Mouse (Mus musculus): Measurements from ENCODE around the gene H2afv.

The H2afv gene

DNA sequence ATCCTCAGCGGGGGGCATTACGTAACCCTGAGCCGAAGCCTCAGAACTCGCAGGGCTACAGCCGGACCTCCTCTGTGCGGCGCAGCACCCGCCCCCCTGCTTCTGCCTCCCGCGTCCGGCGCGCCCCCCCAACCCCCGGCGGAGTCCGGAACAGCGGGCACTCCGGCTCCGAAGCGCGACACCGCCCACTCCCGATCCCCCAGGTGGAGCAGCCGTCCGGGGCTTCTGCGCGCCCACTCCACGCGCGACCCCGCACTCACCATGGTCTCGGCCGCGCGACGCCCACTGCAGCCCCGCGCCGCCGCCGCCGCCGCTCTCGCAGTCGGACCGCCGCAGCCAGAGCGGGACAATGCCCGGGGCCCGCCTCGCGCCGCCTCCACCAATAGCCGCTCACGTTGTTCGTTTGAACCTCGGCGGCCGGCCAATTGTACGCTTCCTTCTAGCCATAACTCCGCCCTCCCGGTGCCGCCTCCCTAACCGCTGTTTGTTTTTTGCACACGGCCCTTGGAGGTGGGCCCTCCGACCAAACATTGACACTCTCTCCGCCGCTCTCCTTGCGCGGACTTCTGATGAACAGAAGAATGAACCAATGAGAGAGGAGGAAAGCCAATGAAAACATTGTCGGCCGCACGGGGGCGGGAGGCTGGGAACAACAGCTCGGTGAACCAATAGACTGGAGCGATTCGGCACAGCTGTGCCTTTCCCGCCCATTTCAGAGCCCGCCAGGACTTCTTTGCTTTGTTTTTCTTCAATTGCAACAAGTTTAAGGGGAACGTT lies at the start of gene H2afv:
Gene H2afv (minus strand): TSS at position 367 of the 777 bp plus-strand sequence.
- DNase-seq (ENCODE audit: low read depth, low spot score): peak; percentile 99

DNA sequence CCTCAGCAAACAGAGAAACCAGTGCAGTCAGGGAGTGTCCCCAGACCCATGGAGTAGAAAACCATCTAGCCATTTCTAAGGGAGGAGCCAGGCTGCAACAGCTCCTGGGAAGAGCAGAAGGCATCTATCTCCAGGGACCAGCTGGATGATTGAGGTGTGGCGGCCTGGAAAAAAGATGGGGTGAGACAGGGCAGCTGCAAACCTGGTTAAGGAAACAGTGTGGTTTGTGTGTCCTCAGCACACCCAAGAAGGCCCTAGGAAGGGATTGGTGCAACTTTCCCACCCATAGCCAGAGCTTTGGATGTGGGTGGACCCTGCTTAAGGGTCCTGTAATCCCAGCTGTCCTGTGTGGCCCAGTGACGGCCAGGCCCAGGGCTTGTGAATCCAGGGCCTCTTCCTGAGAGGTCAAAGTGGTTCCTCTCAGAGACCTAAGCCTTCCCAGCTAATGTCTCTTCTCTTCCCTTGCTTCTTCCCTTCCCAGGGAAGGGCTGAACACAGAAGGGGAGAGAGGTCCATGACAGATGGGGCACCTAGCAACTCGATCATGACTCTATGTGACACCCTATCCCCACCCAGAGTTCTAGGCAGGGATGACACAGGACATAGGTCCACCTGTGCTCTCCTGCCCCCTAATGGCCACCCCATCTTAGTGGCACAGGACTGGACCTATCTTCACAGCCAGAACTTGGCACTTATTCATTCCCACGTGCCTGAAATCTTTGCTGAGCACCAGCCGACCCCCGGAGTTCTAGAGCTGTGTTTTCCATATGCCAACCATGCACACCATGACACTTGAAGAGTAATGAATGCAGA lies 45.7 kb upstream of the H2afv start:
- DNase-seq (ENCODE audit: low read depth, low spot score): peak; percentile 46

DNA sequence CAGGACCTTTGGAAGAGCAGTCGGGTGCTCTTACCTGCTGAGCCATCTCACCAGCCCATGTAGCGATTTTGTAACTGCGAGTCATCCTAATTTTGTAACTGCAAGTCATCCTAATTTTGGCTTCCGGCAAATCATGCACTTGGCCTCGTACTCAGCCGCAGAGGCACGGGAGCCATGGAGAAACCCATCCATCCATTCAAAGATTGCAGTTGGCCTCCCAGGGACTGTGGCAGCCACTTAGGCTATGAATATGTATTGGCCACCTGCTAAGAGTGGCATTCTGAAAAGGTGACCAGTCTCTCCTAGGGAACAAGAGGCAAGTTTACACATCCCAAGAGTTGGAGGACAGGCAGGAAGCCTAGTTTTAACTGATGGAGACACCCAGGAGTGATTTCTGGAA lies 45.0 kb upstream of the H2afv start:
- no peak for DNase-seq (ENCODE audit: low read depth, low spot score)

DNA sequence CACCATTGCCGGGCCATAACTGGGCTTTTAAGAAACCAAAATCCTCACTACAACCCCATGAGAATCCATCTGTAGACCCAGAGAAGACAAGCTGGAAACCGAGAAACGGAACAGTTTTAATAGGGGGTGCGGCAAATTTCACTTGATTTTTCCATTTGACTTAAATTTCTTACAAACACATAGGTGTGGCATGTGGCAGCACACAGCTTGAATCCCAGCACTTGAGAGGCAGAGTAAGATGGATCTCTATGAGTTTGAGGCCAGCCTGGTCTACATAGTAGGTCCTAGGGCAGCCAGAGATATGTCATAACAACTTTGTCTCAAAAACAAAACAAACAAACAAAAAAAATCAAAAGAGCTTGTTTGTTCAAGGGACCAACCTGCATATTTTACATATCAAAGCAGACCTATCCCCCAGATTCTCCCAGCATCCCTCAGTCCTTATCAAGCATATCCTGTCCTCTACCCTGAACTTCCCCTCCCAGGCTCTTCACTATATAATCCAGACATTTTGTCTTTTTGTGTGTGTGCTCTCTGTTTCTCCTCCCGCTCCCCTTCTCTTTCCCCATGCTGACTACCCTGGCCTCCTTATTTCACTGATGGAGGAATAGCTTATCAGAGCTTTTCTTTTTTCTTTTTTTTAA lies 43.9 kb upstream of the H2afv start:
- DNase-seq (ENCODE audit: low read depth, low spot score): no peak

DNA sequence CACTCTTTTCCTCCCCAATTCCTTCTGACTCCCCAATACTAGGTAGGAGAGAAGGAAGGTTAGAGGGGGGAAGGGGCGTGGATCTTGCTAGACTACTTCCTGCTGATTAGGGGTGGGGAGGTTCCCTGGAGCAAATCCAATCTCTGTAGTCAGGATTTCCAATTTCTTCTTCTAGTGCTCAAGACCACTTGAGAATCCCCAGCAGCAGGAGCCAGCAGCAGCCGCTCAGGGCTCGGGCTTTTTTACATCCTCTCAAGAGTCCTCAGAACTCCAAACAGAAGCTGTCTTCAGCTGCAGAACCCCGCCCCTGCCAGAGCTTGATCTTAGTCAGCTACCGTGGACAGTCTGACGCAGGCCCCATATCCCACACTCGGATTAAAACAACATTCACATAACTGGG lies 43.3 kb upstream of the H2afv start:
- DNase-seq (ENCODE audit: low read depth, low spot score): no peak

DNA sequence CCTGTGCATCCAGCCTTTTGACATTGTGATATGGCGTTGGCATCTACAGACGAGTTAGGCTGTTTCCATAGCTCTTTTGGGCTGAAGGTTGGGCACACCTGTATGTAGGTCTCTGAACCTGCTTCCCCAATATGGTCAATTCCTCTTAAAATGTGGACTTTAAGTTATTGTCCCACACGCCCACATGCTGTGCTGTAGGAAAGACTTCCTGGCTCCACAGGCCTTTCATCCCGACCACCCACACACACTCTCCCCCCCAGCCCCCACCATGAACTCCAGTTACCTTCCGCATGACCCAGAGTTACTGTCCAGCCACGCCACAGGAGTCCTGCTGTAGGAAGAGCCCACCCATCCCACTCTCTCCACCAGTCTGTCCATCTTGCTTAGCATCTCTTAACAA lies 42.7 kb upstream of the H2afv start:
- DNase-seq (ENCODE audit: low read depth, low spot score): no peak

DNA sequence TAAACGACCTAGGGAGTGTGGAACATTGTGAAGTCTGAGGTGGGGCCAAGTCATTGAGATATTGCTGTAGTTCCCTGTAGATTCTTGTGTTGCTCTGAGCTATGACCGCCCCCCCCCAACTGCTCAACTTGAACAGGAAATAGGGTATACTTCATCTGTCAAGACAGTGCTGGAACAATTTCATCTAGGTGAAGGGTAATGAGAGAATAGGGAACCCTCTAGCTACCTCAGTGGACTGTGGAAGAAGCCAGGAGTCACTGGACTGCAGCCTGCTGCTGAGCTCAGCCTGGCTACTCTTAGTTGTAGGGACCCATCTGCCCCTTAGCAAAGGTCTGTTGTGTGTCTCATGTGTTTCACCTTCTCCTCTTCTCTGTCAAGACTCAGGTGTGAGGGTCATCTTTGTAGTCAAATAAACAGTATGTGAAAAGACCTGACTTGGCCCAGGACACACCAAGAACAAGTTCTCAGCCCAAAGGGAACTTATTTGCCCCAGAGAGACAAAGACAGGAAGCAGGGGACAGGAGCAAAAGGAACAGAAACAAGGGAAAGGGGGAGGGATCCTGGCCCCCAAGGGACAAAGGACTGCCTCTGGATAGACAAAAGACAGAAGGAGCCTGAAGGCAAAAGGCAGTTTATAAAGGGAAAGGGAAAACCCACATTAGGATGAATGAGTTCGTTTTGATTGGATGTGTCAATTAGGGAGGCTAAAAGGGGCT lies 40.2 kb upstream of the H2afv start:
- DNase-seq (ENCODE audit: low read depth, low spot score): no peak

DNA sequence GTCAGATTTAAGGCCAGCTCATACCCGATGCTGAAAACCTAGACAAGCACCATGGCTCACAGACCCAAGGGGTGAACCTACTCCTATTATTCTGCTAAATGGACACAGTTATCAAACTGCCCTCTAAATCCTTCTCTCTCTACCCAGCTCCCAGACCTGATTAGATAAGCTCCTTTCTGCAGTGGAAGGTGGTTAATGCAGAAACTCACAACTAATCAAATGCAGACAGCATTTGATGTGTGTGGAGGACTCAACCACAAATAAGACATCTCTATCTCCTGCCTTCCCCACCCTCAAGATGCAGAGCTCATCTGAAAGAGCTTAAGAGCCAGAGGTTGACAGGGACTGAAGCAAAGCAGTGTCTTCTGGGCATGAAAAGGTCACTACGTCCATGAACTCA lies 38.9 kb upstream of the H2afv start:
- no peak for DNase-seq (ENCODE audit: low read depth, low spot score)

DNA sequence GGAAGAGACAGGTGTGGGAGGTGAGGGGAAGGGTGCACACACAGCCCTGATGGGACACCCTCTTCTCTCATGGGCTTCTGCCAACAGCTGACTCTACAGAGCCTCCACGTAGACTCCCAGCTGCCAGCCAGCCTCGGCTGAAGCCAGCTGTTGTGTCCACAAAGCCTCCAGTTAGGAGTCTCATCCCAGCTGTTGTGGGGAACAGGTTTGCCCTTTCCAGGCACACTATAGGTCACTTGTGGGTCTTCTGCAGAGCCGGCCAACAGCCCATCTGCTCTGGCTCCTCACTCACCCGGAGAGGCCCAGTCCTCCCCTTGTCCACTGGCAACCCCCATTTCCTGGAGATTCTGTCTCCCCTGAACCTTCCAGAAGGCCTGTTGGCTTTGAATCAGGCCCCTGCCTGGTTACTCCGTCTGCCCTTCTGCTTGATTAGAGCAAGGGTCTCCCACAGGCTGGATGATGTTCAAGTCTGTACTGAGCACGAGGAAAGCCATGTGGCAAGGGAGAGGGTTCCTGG lies 37.5 kb upstream of the H2afv start:
- no peak for DNase-seq (ENCODE audit: low read depth, low spot score)

DNA sequence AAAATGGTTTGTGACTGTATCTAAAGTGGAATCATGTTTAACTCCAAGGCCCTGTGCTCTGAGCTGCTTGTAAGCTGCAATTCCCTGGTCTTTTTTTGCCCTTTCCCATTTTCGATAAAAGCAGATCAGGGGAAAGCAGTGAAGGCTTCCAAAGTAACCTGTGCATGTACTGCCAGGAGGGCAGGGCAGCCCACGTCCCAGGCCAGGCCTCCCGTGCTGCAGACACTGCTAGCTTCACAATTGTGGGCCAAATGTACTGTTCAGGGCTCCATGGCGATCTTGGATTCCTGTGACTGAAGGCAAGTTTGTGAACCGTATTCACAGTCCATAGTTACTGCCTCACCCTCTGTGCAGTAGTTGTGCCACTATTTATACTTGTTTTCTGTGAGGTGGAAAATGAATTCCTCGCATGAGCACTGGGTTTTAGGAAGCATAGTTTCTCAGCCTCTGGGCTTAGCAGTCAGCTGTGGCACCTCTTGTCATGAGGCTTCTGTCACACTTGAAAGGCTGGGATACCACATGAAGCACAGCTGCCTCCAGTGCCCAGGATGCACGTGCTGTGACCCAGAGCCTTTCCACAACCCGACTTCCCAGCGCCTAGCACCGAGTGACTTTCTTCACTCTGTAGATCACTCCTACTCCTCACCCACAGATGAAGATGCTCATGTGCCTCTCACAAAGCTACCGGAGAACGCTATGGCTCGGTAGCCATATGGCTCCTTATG lies 36.6 kb upstream of the H2afv start:
- DNase-seq (ENCODE audit: low read depth, low spot score): no peak

DNA sequence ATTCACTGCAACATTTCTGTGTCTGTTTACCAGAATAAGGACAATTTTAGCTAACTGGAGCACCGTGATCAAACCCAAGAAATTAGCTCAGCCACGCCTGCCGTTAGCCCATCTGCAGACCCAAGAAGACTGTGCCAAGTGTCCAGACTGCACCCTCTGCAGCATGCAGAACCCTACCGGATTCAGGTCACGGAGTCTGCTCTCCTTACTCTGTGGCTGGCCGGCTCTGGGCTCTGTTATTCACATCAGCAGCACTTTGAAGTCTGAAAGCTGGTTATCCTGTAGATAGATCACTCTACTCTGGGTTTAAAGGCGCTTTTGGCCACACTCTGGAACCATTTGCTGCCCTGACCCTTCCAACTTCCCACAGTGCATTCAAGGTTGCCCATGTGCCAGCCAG lies 35.9 kb upstream of the H2afv start:
- no peak for DNase-seq (ENCODE audit: low read depth, low spot score)

DNA sequence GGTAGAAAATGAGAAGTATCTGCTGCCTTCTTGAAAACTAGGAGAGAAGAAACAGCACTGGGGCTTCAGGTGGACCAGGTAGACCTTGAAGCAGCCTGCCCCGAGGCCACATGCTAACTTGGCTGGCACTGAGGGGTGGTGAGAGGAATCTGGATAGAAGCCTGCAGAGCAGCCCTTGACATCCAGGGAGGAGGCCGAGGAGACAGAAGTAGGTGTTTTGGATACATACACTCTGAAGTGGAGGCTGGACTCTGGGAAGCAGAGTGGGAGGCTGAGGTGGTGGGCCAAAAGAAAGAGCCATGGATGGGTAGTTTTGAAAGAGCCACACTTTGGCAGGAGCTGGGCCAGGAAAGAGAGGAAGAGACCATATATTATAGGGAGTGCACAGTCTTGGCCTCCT lies 35.0 kb upstream of the H2afv start:
- DNase-seq (ENCODE audit: low read depth, low spot score): no peak

DNA sequence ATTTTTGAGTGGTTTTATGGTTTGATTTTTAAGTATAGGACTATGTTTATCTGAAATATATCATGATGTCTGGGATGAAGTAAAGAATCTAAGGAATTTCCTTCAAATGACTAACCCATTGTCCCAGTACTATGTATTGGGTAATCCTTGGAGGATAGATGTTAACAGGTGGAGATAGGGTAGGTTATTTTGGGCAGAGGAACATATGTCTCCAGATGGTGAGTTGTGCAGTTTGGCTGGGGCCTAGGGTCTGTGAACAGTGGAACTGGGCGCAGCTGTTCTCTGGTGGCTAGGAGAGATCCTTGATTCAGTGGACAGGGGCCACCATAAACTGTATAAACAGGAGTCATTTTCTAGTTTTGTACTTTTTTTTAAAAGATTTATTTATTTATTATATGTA lies 33.1 kb upstream of the H2afv start:
- DNase-seq (ENCODE audit: low read depth, low spot score): no peak

DNA sequence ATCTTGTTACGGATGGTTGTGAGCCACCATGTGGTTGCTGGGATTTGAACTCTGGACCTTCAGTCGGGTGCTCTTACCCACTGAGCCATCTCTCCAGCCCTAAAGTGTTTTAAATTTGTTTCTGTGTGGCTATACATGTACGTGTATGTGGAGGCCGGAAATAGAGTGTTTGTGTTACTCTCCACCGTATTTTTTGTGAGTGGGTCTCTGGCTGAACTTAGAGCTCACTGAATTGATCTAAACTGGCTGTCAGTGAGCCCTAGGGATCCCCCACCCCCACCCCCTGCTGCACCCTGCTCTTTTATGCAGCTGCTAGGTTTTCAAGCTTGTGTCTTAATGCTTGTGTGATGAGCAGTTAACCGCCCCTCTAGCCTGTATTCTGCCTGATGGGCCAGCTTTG lies 32.6 kb upstream of the H2afv start:
- DNase-seq (ENCODE audit: low read depth, low spot score): no peak

DNA sequence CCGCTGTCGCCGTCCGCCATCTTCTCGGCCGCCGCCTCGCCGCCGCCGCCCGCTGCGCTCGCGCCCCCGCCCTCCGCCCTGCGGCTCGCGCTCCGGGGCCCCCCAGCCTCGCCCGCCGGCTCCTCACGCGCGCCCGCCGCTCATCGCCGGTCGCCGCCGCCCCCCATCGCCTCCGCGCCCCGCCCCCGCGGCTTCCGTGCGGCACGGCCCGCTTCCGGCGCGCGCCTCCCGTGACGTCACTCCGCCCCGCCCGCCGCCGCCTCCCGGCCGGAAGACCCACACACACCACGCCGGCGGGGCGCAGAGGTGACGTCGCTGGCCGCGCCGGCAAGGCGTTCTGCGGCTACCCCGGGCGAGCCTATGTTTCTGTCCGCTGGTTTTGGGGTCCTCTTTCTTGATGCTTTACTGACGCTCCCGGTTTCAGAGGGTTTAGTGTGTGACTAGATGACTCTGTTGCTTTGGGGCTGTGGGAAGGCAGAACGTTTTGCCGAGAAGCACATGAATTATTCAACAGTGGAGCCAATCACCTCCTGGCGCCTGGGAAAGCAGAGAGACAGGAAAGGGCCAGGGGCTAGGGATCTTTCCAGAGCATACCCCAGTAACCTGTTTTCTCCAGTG lies 31.7 kb upstream of the H2afv start, which contains the start of gene Purb:
Gene Purb (minus strand): TSS at position 51 of the 618 bp plus-strand sequence.
- DNase-seq (ENCODE audit: low read depth, low spot score): peak; percentile 73

DNA sequence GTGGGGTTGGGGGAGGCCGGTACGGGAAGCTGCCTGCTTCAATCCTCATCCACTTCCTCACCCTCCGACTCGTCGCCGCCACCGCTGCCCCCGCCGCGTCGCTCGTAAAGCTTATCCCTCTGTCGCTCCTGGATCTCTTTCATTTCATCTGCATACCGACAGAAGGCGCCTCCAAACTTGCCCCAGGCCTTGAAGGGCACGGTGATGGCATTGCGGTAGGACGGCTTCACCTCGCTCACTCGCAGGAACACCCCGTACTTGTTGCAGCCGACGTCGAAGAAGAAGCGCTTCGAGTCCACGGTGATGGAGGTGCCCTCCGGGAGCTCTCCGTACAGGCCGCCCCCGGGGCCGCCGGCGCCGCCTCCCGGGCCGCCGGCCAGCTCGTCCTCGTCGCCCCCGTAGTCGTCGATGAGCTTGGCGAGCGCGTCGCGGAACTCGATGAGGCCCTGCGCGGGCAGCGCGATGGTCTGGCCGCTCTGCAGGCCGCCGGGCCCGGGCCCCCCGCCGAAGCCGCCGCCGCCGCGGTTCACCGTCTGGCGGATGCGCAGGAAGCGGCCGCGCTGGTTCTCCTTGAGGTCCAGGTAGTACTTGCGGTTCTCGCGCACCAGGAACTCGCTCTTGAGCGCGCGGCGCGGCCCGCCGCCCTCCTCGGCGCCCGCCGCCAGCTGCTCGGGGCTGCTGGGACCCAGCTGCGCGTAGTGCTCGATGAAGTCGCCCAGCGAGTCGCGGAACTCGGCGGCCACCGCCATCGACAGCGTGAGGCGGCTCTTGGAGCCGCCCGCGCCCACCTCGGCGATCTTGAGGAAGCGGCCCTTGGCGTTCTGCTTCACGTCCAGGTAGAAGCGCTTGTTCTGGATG lies 30.9 kb upstream of the H2afv start:
- no peak for DNase-seq (ENCODE audit: low read depth, low spot score)

DNA sequence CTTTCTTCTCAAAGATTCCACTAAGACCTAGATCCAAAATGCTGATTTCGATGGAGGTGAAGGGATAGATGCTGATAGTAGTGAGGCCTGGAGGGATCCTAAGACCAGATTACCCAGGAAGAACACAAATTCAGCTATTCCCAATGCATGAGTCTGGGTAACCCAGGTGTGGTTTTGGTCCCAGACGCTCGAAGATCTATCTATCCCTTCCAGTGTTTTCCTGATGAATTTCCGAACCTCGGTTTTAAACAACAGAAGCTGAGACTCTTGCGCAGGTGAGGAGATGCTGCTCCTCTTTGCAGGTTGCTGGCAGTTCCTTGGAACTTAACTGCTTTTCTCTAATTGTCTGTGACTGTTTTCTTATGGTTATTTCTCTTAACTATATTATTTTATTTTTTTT lies 30.1 kb upstream of the H2afv start:
- no peak for DNase-seq (ENCODE audit: low read depth, low spot score)

DNA sequence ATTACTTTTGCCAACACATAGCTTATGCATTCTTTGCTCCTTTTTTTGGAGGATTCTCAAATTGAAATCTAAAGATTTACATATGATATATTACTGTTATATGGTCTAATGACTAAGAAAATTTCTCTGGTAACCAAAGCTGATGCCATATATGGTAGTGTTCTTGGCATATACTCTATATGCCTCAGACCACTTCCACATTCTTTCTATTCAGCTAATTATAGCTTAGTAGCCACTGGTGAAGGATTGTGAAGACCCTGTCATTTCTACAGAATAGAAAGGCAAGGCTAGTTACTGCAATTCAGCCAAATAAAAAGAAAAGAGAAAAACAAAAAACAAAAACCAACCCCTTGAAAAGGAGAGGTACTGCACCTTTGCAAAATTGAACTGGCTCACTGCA lies 27.8 kb upstream of the H2afv start:
- DNase-seq (ENCODE audit: low read depth, low spot score): no peak

DNA sequence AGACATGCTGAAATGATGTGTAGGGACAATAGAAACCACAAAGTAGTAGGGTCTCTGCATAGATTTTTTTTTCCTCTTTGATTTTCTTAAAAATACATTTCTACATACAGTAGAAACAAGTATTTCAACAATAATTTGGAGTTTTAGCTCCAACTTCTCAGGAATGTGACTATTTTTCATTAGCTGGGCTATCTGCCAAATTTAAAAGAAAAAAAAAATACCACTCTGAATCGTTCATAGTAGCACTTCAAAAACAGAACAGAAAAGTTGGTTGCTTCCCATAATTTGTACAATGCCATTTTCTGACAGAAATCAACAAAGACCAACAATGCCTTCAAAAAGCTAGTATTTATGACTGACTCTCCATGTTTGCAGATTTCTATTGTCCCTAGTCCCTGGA lies 27.2 kb upstream of the H2afv start:
- DNase-seq (ENCODE audit: low read depth, low spot score): no peak

DNA sequence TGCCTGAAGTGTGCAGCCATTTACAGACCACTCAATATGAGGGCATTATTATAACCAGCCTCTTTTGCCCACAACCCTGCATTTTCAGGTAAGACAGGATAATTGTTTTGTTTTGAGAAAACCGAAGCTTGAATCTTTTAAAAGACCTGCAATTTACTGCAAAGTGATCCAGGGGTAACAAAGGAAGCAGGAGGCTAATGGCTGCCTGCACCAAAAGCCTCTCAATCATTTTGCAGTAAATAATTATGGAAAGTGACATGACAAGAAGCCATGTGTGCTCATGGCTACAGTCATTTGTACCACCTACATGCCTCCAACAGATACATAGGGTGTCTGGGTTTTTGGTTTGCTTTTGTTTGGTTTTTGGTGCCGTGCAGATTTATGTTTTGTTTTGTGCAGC lies 26.8 kb upstream of the H2afv start:
- no peak for DNase-seq (ENCODE audit: low read depth, low spot score)

Data from skeletal muscle tissue, adult 2 months (tissue).